Mouse (Mus musculus): Measurements from ENCODE around the gene Batf3.

The Batf3 gene

GRCm38 (mm10) chr1:191097802-191098747 is at the start of gene Batf3:
TSS of gene Batf3 (plus strand) at chr1:191097847.
- peak; percentile 22 for DNase-seq (ENCODE audit: low spot score)

- DNase-seq (ENCODE audit: low spot score): no peak
Observed at GRCm38 (mm10) chr1:191053555-191053954, 44.1 kb upstream of the Batf3 start.

GRCm38 (mm10) chr1:191054870-191055532 is 42.6 kb upstream of the Batf3 start:
- DNase-seq (ENCODE audit: low spot score): no peak

GRCm38 (mm10) chr1:191055533-191055873 is 42.1 kb upstream of the Batf3 start:
- DNase-seq (ENCODE audit: low spot score): no peak

GRCm38 (mm10) chr1:191057461-191057860 is 40.2 kb upstream of the Batf3 start:
- no peak for DNase-seq (ENCODE audit: low spot score)

- no peak for DNase-seq (ENCODE audit: low spot score)
Observed at GRCm38 (mm10) chr1:191062241-191062780, 35.3 kb upstream of the Batf3 start.

GRCm38 (mm10) chr1:191062781-191063485 is 34.7 kb upstream of the Batf3 start, which contains the start of the genes Tatdn3 and Nsl1:
TSS of gene Tatdn3 (minus strand) at chr1:191062932.
TSS of gene Nsl1 (plus strand) at chr1:191063012.
- peak; percentile 93 for DNase-seq (ENCODE audit: low spot score)

- DNase-seq (ENCODE audit: low spot score): no peak
Observed at GRCm38 (mm10) chr1:191063700-191064099, 33.9 kb upstream of the Batf3 start.

GRCm38 (mm10) chr1:191064535-191064934 is 33.1 kb upstream of the Batf3 start:
- DNase-seq (ENCODE audit: low spot score): no peak

- DNase-seq (ENCODE audit: low spot score): no peak
Observed at GRCm38 (mm10) chr1:191065188-191065587, 32.5 kb upstream of the Batf3 start.

- DNase-seq (ENCODE audit: low spot score): no peak
Observed at GRCm38 (mm10) chr1:191068377-191068776, 29.3 kb upstream of the Batf3 start.

- no peak for DNase-seq (ENCODE audit: low spot score)
Observed at GRCm38 (mm10) chr1:191070259-191070658, 27.4 kb upstream of the Batf3 start.

GRCm38 (mm10) chr1:191071613-191072012 is 26.0 kb upstream of the Batf3 start:
- DNase-seq (ENCODE audit: low spot score): no peak

- no peak for DNase-seq (ENCODE audit: low spot score)
Observed at GRCm38 (mm10) chr1:191072329-191072913, 25.2 kb upstream of the Batf3 start.

GRCm38 (mm10) chr1:191073001-191073400 is 24.6 kb upstream of the Batf3 start:
- DNase-seq (ENCODE audit: low spot score): peak; percentile 45

GRCm38 (mm10) chr1:191073486-191073885 is 24.2 kb upstream of the Batf3 start:
- no peak for DNase-seq (ENCODE audit: low spot score)

GRCm38 (mm10) chr1:191075199-191075883 is 22.3 kb upstream of the Batf3 start:
- peak; percentile 44 for DNase-seq (ENCODE audit: low spot score)

- no peak for DNase-seq (ENCODE audit: low spot score)
Observed at GRCm38 (mm10) chr1:191083230-191083629, 14.4 kb upstream of the Batf3 start.

GRCm38 (mm10) chr1:191084951-191085559 is 12.6 kb upstream of the Batf3 start:
- DNase-seq (ENCODE audit: low spot score): peak; percentile 52

GRCm38 (mm10) chr1:191085597-191085996 is 12.1 kb upstream of the Batf3 start:
- no peak for DNase-seq (ENCODE audit: low spot score)

Measured in ovary, postnatal 14 days (tissue).